Mouse (Mus musculus): ENCODE data around the gene Cdkal1. TPM values are rescaled to one million over a fixed set of nuclear protein-coding genes. Genes with fewer than 3 reads are reported as not detected.

Cdkal1 gene
- polyA plus RNA-seq, 1 experiment from 2014 or later, result 29.9 TPM

GRCm38 (mm10) chr13:29371466-29371771, 484.1 kb downstream of the Cdkal1 start:
- no peak for ATAC-seq (ENCODE audit: insufficient read depth, low FRiP score, low read depth)

GRCm38 (mm10) chr13:29370731-29371465, 484.6 kb downstream of the Cdkal1 start:
- WGBS, result 28% methylated on average over 5 of the region's 5 CpGs
- H3K36me3 ChIP-seq, result no peaks in the 10 kb centered on the region
- H3K9ac ChIP-seq, result no peak overlapping the region
- H3K27ac ChIP-seq, result no peak overlapping the region
- no peaks in the 10 kb centered on the region for H3K27me3 ChIP-seq (replicated peaks)
- no peaks in the 10 kb centered on the region for H3K4me1 ChIP-seq
- no peak overlapping the region for H3K4me3 ChIP-seq (replicated peaks)
- H3K4me2 ChIP-seq, result no peak overlapping the region
- no peaks in the 10 kb centered on the region for H3K9me3 ChIP-seq
- no peak for ATAC-seq (ENCODE audit: insufficient read depth, low FRiP score, low read depth)

More at GRCm38 (mm10) chr13:29371466-29371771, 484.1 kb downstream of the Cdkal1 start:
- Histone ChIP-seq H3K27ac (no peak overlapping the region), H3K27me3 (replicated peaks) (no peaks in the 10 kb centered on the region), H3K4me3 (replicated peaks) (no peak overlapping the region), H3K9me3 (no peaks in the 10 kb centered on the region), H3K4me1 (no peaks in the 10 kb centered on the region), H3K36me3 (no peaks in the 10 kb centered on the region), H3K9ac (no peak overlapping the region), H3K4me2 (no peak overlapping the region)
- 75% methylated on average over 4 of the region's 4 CpGs for WGBS

- Histone ChIP-seq H3K9ac (no peak overlapping the region), H3K4me1 (no peaks in the 10 kb centered on the region), H3K27me3 (replicated peaks) (no peaks in the 10 kb centered on the region), H3K27ac (no peak overlapping the region), H3K4me2 (no peak overlapping the region), H3K36me3 (no peaks in the 10 kb centered on the region), H3K4me3 (replicated peaks) (no peak overlapping the region), H3K9me3 (no peaks in the 10 kb centered on the region)
- no peak for ATAC-seq (ENCODE audit: insufficient read depth, low FRiP score, low read depth)
- 37% methylated on average over 6 of the region's 6 CpGs for WGBS
Observed at GRCm38 (mm10) chr13:29368806-29369205, 486.7 kb downstream of the Cdkal1 start.

- no peak overlapping the region for H3K9ac ChIP-seq
- no peak for ATAC-seq (ENCODE audit: insufficient read depth, low FRiP score, low read depth)
- H3K36me3 ChIP-seq, result no peaks in the 10 kb centered on the region
- H3K4me2 ChIP-seq, result no peak overlapping the region
- H3K4me3 ChIP-seq (replicated peaks), result no peak overlapping the region
- no peaks in the 10 kb centered on the region for H3K4me1 ChIP-seq
- H3K27ac ChIP-seq, result no peak overlapping the region
- 77% methylated on average over 13 of the region's 13 CpGs for WGBS
- H3K27me3 ChIP-seq (replicated peaks), result no peaks in the 10 kb centered on the region
- no peaks in the 10 kb centered on the region for H3K9me3 ChIP-seq
Observed at GRCm38 (mm10) chr13:29364901-29365625, 490.4 kb downstream of the Cdkal1 start.

GRCm38 (mm10) chr13:29364009-29364408, 491.5 kb downstream of the Cdkal1 start:
- Histone ChIP-seq H3K27ac (no peak overlapping the region), H3K4me2 (no peak overlapping the region), H3K27me3 (replicated peaks) (no peaks in the 10 kb centered on the region), H3K4me3 (replicated peaks) (no peak overlapping the region), H3K9ac (no peak overlapping the region), H3K9me3 (no peaks in the 10 kb centered on the region), H3K36me3 (no peaks in the 10 kb centered on the region), H3K4me1 (no peaks in the 10 kb centered on the region)
- no peak for ATAC-seq (ENCODE audit: insufficient read depth, low FRiP score, low read depth)
- 43% methylated on average over 6 of the region's 6 CpGs for WGBS

- H3K4me1 ChIP-seq, result no peaks in the 10 kb centered on the region
- no peak overlapping the region for H3K27ac ChIP-seq
- no peaks in the 10 kb centered on the region for H3K36me3 ChIP-seq
- ATAC-seq (ENCODE audit: insufficient read depth, low FRiP score, low read depth), result no peak
- H3K4me3 ChIP-seq (replicated peaks), result no peak overlapping the region
- H3K4me2 ChIP-seq, result no peak overlapping the region
- no peak overlapping the region for H3K9ac ChIP-seq
- H3K9me3 ChIP-seq, result no peaks in the 10 kb centered on the region
- no peaks in the 10 kb centered on the region for H3K27me3 ChIP-seq (replicated peaks)
- WGBS, result 71% methylated on average over 4 of the region's 4 CpGs
Observed at GRCm38 (mm10) chr13:29361842-29362241, 493.6 kb downstream of the Cdkal1 start.

GRCm38 (mm10) chr13:29360899-29361298, 494.6 kb downstream of the Cdkal1 start:
- Histone ChIP-seq H3K4me3 (replicated peaks) (no peak overlapping the region), H3K4me1 (no peaks in the 10 kb centered on the region), H3K9me3 (no peaks in the 10 kb centered on the region), H3K27me3 (replicated peaks) (no peaks in the 10 kb centered on the region), H3K4me2 (no peak overlapping the region), H3K9ac (no peak overlapping the region), H3K27ac (no peak overlapping the region), H3K36me3 (no peaks in the 10 kb centered on the region)
- ATAC-seq (ENCODE audit: insufficient read depth, low FRiP score, low read depth), result no peak
- 55% methylated on average over 10 of the region's 10 CpGs for WGBS

GRCm38 (mm10) chr13:29359341-29359740, 496.1 kb downstream of the Cdkal1 start:
- no peak overlapping the region for H3K4me2 ChIP-seq

GRCm38 (mm10) chr13:29357483-29357882, 498.0 kb downstream of the Cdkal1 start:
- Histone ChIP-seq H3K4me3 (replicated peaks) (no peak overlapping the region), H3K9ac (no peak overlapping the region), H3K36me3 (no peaks in the 10 kb centered on the region), H3K4me2 (no peak overlapping the region), H3K4me1 (no peaks in the 10 kb centered on the region), H3K9me3 (no peaks in the 10 kb centered on the region), H3K27ac (no peak overlapping the region), H3K27me3 (replicated peaks) (no peaks in the 10 kb centered on the region)
- no peak for ATAC-seq (ENCODE audit: insufficient read depth, low FRiP score, low read depth)
- WGBS, result 88% methylated on average over 5 of the region's 5 CpGs

More at GRCm38 (mm10) chr13:29359341-29359740, 496.1 kb downstream of the Cdkal1 start:
- Histone ChIP-seq H3K27me3 (replicated peaks) (no peaks in the 10 kb centered on the region), H3K4me3 (replicated peaks) (no peak overlapping the region), H3K36me3 (no peaks in the 10 kb centered on the region), H3K27ac (no peak overlapping the region), H3K9me3 (no peaks in the 10 kb centered on the region), H3K4me1 (no peaks in the 10 kb centered on the region), H3K9ac (no peak overlapping the region)
- WGBS, result 80% methylated on average over 1 of the region's 1 CpGs
- ATAC-seq (ENCODE audit: insufficient read depth, low FRiP score, low read depth), result no peak

GRCm38 (mm10) chr13:29356158-29356485, 499.4 kb downstream of the Cdkal1 start:
- WGBS, result 51% methylated on average over 10 of the region's 10 CpGs
- no peaks in the 10 kb centered on the region for H3K36me3 ChIP-seq
- no peaks in the 10 kb centered on the region for H3K27me3 ChIP-seq (replicated peaks)
- H3K9me3 ChIP-seq, result no peaks in the 10 kb centered on the region
- no peak overlapping the region for H3K9ac ChIP-seq
- H3K27ac ChIP-seq, result no peak overlapping the region
- H3K4me2 ChIP-seq, result no peak overlapping the region
- ATAC-seq (ENCODE audit: insufficient read depth, low FRiP score, low read depth), result no peak
- no peak overlapping the region for H3K4me3 ChIP-seq (replicated peaks)
- no peaks in the 10 kb centered on the region for H3K4me1 ChIP-seq

- 75% methylated on average over 3 of the region's 3 CpGs for WGBS
- H3K4me3 ChIP-seq (replicated peaks), result no peak overlapping the region
- no peak overlapping the region for H3K9ac ChIP-seq
- H3K4me1 ChIP-seq, result no peaks in the 10 kb centered on the region
- no peaks in the 10 kb centered on the region for H3K27me3 ChIP-seq (replicated peaks)
- no peaks in the 10 kb centered on the region for H3K9me3 ChIP-seq
- H3K4me2 ChIP-seq, result no peak overlapping the region
- ATAC-seq (ENCODE audit: insufficient read depth, low FRiP score, low read depth), result no peak
- H3K36me3 ChIP-seq, result no peaks in the 10 kb centered on the region
- no peak overlapping the region for H3K27ac ChIP-seq
Observed at GRCm38 (mm10) chr13:29355484-29356157, 499.9 kb downstream of the Cdkal1 start.

- no peaks in the 10 kb centered on the region for H3K4me1 ChIP-seq
- H3K36me3 ChIP-seq, result no peaks in the 10 kb centered on the region
- 93% methylated on average over 4 of the region's 4 CpGs for WGBS
- no peak for ATAC-seq (ENCODE audit: insufficient read depth, low FRiP score, low read depth)
- no peak overlapping the region for H3K9ac ChIP-seq
- no peak overlapping the region for H3K4me2 ChIP-seq
- no peaks in the 10 kb centered on the region for H3K9me3 ChIP-seq
- H3K27ac ChIP-seq, result no peak overlapping the region
- H3K4me3 ChIP-seq (replicated peaks), result no peak overlapping the region
- no peaks in the 10 kb centered on the region for H3K27me3 ChIP-seq (replicated peaks)
Observed at GRCm38 (mm10) chr13:29354943-29355342, 500.5 kb downstream of the Cdkal1 start.

Measured in stomach, embryonic 15.5 days (tissue).